Mouse (Mus musculus): ENCODE data around the gene Tex101. TPM values are rescaled to one million over a fixed set of nuclear protein-coding genes. Genes with fewer than 3 reads are reported as not detected.

Gene Tex101
- polyA plus RNA-seq, 1 experiment: not detected

GRCm38 (mm10) chr7:24671944-24672439 is 4.5 kb downstream of the Tex101 start:
- TF ChIP-seq CTCF (IDR thresholded peaks at IDR 0.05; ENCODE audit: extremely low read depth, insufficient read length, insufficient replicate concordance, low read depth, low read length) (no peak), POLR2A (IDR thresholded peaks at IDR 0.05; ENCODE audit: low read depth, low read length) (no peak)
- no peak overlapping the region for H3K27ac ChIP-seq (ENCODE audit: insufficient read depth, low read depth, low read length)
- H3K4me3 ChIP-seq (ENCODE audit: low read depth, low read length): no peak overlapping the region
- H3K4me1 ChIP-seq (ENCODE audit: control insufficient read depth, insufficient read depth, insufficient read length, low read length): no peaks in the 10 kb centered on the region
- H3K36me3 ChIP-seq (ENCODE audit: control insufficient read depth, insufficient read depth, low read length): no peaks in the 10 kb centered on the region
- H3K27me3 ChIP-seq (ENCODE audit: control insufficient read depth, insufficient read depth, low read length): no peaks in the 10 kb centered on the region
- 90% methylated on average over 23 of the region's 23 CpGs for WGBS

GRCm38 (mm10) chr7:24664959-24665358 is 11.5 kb downstream of the Tex101 start:
- Histone ChIP-seq H3K4me1 (ENCODE audit: control insufficient read depth, insufficient read depth, insufficient read length, low read length) (no peaks in the 10 kb centered on the region), H3K27ac (ENCODE audit: insufficient read depth, low read depth, low read length) (no peak overlapping the region), H3K4me3 (ENCODE audit: low read depth, low read length) (no peak overlapping the region), H3K36me3 (ENCODE audit: control insufficient read depth, insufficient read depth, low read length) (no peaks in the 10 kb centered on the region), H3K27me3 (ENCODE audit: control insufficient read depth, insufficient read depth, low read length) (no peaks in the 10 kb centered on the region)
- 77% methylated on average over 9 of the region's 9 CpGs for WGBS
- TF ChIP-seq POLR2A (IDR thresholded peaks at IDR 0.05; ENCODE audit: low read depth, low read length): no peak
- no peak for TF ChIP-seq CTCF (IDR thresholded peaks at IDR 0.05; ENCODE audit: extremely low read depth, insufficient read length, insufficient replicate concordance, low read depth, low read length)

- 34% methylated on average over 8 of the region's 8 CpGs for WGBS
- Histone ChIP-seq H3K4me3 (ENCODE audit: low read depth, low read length) (no peak overlapping the region), H3K27me3 (ENCODE audit: control insufficient read depth, insufficient read depth, low read length) (no peaks in the 10 kb centered on the region), H3K27ac (ENCODE audit: insufficient read depth, low read depth, low read length) (no peak overlapping the region), H3K4me1 (ENCODE audit: control insufficient read depth, insufficient read depth, insufficient read length, low read length) (no peaks in the 10 kb centered on the region), H3K36me3 (ENCODE audit: control insufficient read depth, insufficient read depth, low read length) (no peaks in the 10 kb centered on the region)
- TF ChIP-seq CTCF (IDR thresholded peaks at IDR 0.05; ENCODE audit: extremely low read depth, insufficient read length, insufficient replicate concordance, low read depth, low read length) (no peak), POLR2A (IDR thresholded peaks at IDR 0.05; ENCODE audit: low read depth, low read length) (no peak)
Observed at GRCm38 (mm10) chr7:24664301-24664700, 12.2 kb downstream of the Tex101 start.

GRCm38 (mm10) chr7:24662575-24662974 is 13.9 kb downstream of the Tex101 start:
- no peaks in the 10 kb centered on the region for H3K4me1 ChIP-seq (ENCODE audit: control insufficient read depth, insufficient read depth, insufficient read length, low read length)
- WGBS: 7% methylated on average over 8 of the region's 8 CpGs
- TF ChIP-seq CTCF (IDR thresholded peaks at IDR 0.05; ENCODE audit: extremely low read depth, insufficient read length, insufficient replicate concordance, low read depth, low read length) (peak; percentile 98; the same call in 1 of the 2 replicates), POLR2A (IDR thresholded peaks at IDR 0.05; ENCODE audit: low read depth, low read length) (no peak)
- no peaks in the 10 kb centered on the region for H3K36me3 ChIP-seq (ENCODE audit: control insufficient read depth, insufficient read depth, low read length)
- no peak overlapping the region for H3K4me3 ChIP-seq (ENCODE audit: low read depth, low read length)
- no peaks in the 10 kb centered on the region for H3K27me3 ChIP-seq (ENCODE audit: control insufficient read depth, insufficient read depth, low read length)
- H3K27ac ChIP-seq (ENCODE audit: insufficient read depth, low read depth, low read length): no peak overlapping the region

- H3K4me1 ChIP-seq (ENCODE audit: control insufficient read depth, insufficient read depth, insufficient read length, low read length): no peaks in the 10 kb centered on the region
- 54% methylated on average over 17 of the region's 17 CpGs for WGBS
- no peaks in the 10 kb centered on the region for H3K36me3 ChIP-seq (ENCODE audit: control insufficient read depth, insufficient read depth, low read length)
- H3K27ac ChIP-seq (ENCODE audit: insufficient read depth, low read depth, low read length): no peak overlapping the region
- H3K27me3 ChIP-seq (ENCODE audit: control insufficient read depth, insufficient read depth, low read length): no peaks in the 10 kb centered on the region
- H3K4me3 ChIP-seq (ENCODE audit: low read depth, low read length): peak overlapping the region; percentile 7; the same call in 1 of the 2 replicates
- TF ChIP-seq CTCF (IDR thresholded peaks at IDR 0.05; ENCODE audit: extremely low read depth, insufficient read length, insufficient replicate concordance, low read depth, low read length) (no peak), POLR2A (IDR thresholded peaks at IDR 0.05; ENCODE audit: low read depth, low read length) (no peak)
Observed at GRCm38 (mm10) chr7:24661118-24661904, 15.2 kb downstream of the Tex101 start.

- Histone ChIP-seq H3K27ac (ENCODE audit: insufficient read depth, low read depth, low read length) (no peak overlapping the region), H3K4me1 (ENCODE audit: control insufficient read depth, insufficient read depth, insufficient read length, low read length) (no peaks in the 10 kb centered on the region), H3K4me3 (ENCODE audit: low read depth, low read length) (no peak overlapping the region), H3K36me3 (ENCODE audit: control insufficient read depth, insufficient read depth, low read length) (no peaks in the 10 kb centered on the region), H3K27me3 (ENCODE audit: control insufficient read depth, insufficient read depth, low read length) (no peaks in the 10 kb centered on the region)
- WGBS: 33% methylated on average over 12 of the region's 12 CpGs
- TF ChIP-seq POLR2A (IDR thresholded peaks at IDR 0.05; ENCODE audit: low read depth, low read length): no peak
- TF ChIP-seq CTCF (IDR thresholded peaks at IDR 0.05; ENCODE audit: extremely low read depth, insufficient read length, insufficient replicate concordance, low read depth, low read length): no peak
Observed at GRCm38 (mm10) chr7:24659737-24660357, 16.6 kb downstream of the Tex101 start.

GRCm38 (mm10) chr7:24653681-24654080 is 22.8 kb downstream of the Tex101 start:
- Histone ChIP-seq H3K27ac (ENCODE audit: insufficient read depth, low read depth, low read length) (no peak overlapping the region), H3K36me3 (ENCODE audit: control insufficient read depth, insufficient read depth, low read length) (no peaks in the 10 kb centered on the region), H3K27me3 (ENCODE audit: control insufficient read depth, insufficient read depth, low read length) (no peaks in the 10 kb centered on the region), H3K4me3 (ENCODE audit: low read depth, low read length) (no peak overlapping the region), H3K4me1 (ENCODE audit: control insufficient read depth, insufficient read depth, insufficient read length, low read length) (no peaks in the 10 kb centered on the region)
- TF ChIP-seq CTCF (IDR thresholded peaks at IDR 0.05; ENCODE audit: extremely low read depth, insufficient read length, insufficient replicate concordance, low read depth, low read length): peak; percentile 98; the same call in 1 of the 2 replicates
- TF ChIP-seq POLR2A (IDR thresholded peaks at IDR 0.05; ENCODE audit: low read depth, low read length): no peak
- 10% methylated on average over 7 of the region's 7 CpGs for WGBS

All from small intestine, adult 2 months (tissue).